Mouse (Mus musculus) heart, postnatal 0 days (tissue): Measurements from ENCODE around the gene Foxc2.

Experiments used
- CTCF ChIP-seq: IDR thresholded peaks from 2 replicates; pipeline ENCODE4 v1.5.1; 2016; ENCODE audit warnings: antibody characterized with exemption, control low read depth, low read depth
- EP300 ChIP-seq: IDR thresholded peaks from 2 replicates; pipeline ENCODE4 v1.6.1; 2016; ENCODE audit warnings: antibody characterized with exemption, low read depth

DNA sequence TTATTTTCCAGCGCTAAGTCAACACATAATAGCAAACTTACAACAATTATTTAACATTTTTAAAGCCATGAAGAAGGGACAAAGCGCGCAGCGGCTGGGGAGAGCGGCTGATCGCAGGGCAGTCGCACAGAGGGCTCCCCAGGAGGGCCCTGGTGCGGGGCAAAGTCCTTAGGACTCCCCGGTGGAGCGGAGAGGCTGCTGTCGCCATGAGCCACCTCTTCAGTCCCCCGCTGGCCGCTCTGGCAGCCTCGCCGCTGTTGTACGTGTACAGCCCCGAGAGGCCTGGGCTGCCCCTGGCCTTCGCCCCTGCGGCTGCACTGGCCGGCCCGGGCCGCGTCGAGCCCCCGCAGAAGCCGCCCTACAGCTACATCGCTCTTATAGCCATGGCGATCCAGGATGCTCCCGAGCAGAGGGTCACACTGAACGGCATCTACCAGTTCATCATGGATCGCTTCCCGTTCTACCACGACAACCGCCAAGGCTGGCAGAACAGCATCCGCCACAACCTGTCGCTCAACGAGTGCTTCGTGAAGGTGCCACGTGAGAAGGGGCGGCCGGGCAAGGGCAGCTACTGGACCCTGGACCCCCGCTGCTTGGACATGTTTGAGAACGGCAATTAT lies 11.9 kb downstream of the Foxc2 start, which contains the start of gene Foxl1:
- TF ChIP-seq CTCF: no peak
- TF ChIP-seq EP300: no peak
